Mouse (Mus musculus): ENCODE results near the gene Qk. TPM values are rescaled to one million over a fixed set of nuclear protein-coding genes. Genes with fewer than 3 reads are reported as not detected.

The Qk gene
- polyA plus RNA-seq, 1 experiment from 2014 or later, result 69.3 TPM

GRCm38 (mm10) chr17:10336558-10336957, 16.9 kb upstream of the Qk start:
- Histone ChIP-seq H3K36me3 (replicated peaks) (no peaks in the 10 kb centered on the region), H3K9ac (no peak overlapping the region), H3K4me2 (peak overlapping the region; percentile 55; the same call in 1 of the 2 replicates), H3K27me3 (no peaks in the 10 kb centered on the region), H3K9me3 (no peaks in the 10 kb centered on the region), H3K27ac (peak overlapping the region; percentile 98), H3K4me1 (peaks cover 47% of the 10 kb centered on the region), H3K4me3 (replicated peaks) (no peak overlapping the region)
- no peak for ATAC-seq (ENCODE audit: low FRiP score)
- 70% methylated on average over 12 of the region's 12 CpGs for WGBS

DNA sequence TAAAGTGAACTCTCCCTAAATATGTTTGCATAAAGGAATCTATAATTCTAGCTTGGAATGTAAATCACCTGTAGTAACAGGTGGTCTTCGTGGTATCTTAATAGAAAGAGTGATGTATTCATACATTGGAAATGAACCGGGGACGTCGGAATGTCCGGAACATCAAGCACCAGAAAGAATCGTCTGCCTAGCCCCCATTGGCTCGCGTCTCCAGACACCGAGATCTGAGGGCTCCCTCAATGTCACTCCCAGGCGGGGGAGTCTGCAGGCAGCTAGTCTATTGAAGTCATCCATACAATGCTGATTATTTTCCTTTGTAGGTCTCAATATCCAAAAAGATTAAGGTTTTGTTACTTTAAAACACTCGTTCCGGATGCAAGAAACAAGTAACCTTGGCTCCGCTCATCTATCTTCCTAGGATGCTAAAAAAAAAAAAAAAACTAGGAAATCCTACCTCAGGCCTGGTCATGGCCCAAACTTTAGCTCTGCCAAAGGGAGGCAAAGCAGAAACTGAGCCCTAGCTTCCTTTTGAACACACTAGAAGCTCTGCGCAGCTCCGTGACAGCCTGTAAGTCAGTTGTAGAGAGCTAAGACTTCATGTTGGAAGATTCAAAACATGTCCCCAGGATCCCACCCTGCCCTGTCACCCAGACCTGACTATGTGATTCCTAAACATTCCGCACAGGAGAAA, 16.3 kb upstream of the Qk start:
- peaks cover 47% of the 10 kb centered on the region for H3K4me1 ChIP-seq
- no peaks in the 10 kb centered on the region for H3K27me3 ChIP-seq
- WGBS, result 8% methylated on average over 16 of the region's 16 CpGs

GRCm38 (mm10) chr17:10334957-10335690, 15.5 kb upstream of the Qk start:
- Histone ChIP-seq H3K4me1 (peaks cover 51% of the 10 kb centered on the region), H3K4me3 (replicated peaks) (peak overlapping the region; percentile 40), H3K27ac (peak overlapping the region; percentile 98), H3K9me3 (no peaks in the 10 kb centered on the region), H3K27me3 (no peaks in the 10 kb centered on the region), H3K4me2 (peak overlapping the region; percentile 55), H3K36me3 (replicated peaks) (no peaks in the 10 kb centered on the region), H3K9ac (peak overlapping the region; percentile 59)
- under 1% methylated on average over 31 of the region's 31 CpGs for WGBS
- ATAC-seq (ENCODE audit: low FRiP score), result peak; percentile 93

More for the DNA sequence above, 16.3 kb upstream of the Qk start:
- peak overlapping the region; percentile 55 for H3K4me2 ChIP-seq
- peak overlapping the region; percentile 59 for H3K9ac ChIP-seq
- ATAC-seq (ENCODE audit: low FRiP score), result peak; percentile 65
- H3K36me3 ChIP-seq (replicated peaks), result no peaks in the 10 kb centered on the region
- H3K4me3 ChIP-seq (replicated peaks), result peak overlapping the region; percentile 40
- no peaks in the 10 kb centered on the region for H3K9me3 ChIP-seq
- H3K27ac ChIP-seq, result peak overlapping the region; percentile 98

DNA sequence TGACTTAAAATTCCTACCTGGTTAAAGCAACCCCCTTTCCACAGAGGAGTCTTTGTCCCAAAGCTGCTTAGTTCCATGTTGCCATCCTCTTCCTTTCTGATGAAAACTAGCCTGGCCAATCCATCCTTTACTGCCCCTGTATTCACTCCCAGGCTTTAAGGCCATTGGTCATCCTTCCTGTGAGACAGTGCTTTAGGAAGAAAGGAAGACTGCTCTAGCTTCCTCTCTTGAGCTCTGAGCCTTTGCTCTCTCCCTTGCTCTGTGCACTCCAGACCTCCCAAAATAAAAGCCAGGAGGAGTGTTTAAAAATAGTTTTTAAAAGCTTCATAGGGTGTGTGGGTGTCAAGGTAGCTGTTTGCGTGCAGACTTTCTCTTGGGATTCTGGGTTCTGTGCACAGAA, 14.8 kb upstream of the Qk start:
- H3K9me3 ChIP-seq, result no peaks in the 10 kb centered on the region
- H3K4me3 ChIP-seq (replicated peaks), result peak overlapping the region; percentile 40
- H3K27me3 ChIP-seq, result no peaks in the 10 kb centered on the region
- H3K9ac ChIP-seq, result peak overlapping the region; percentile 59
- no peaks in the 10 kb centered on the region for H3K36me3 ChIP-seq (replicated peaks)
- 13% methylated on average over 1 of the region's 1 CpGs for WGBS
- ATAC-seq (ENCODE audit: low FRiP score), result peak; percentile 23; the same call in 1 of the 2 replicates
- peak overlapping the region; percentile 55 for H3K4me2 ChIP-seq
- peak overlapping the region; percentile 98 for H3K27ac ChIP-seq
- H3K4me1 ChIP-seq, result peaks cover 56% of the 10 kb centered on the region

DNA sequence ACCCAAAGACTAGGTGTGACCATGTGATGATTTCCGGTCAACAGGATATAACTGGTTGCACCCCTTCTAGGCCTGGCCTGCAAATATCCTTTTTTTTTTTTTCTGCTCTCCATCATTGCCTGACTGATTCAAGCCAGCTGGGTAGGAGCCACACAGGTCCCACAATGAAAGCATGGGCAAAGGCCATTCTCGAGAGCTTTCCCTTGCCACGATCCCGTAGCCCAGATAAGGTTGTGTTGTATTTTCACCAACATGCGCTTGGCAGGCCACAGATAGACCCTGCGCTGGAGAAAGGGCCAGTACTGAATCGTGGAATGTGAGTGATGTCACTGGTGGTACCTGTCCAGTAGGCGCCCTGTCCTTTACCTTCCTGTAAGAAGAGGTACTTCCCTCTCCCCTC, 13.7 kb upstream of the Qk start:
- Histone ChIP-seq H3K9ac (no peak overlapping the region), H3K9me3 (no peaks in the 10 kb centered on the region), H3K27me3 (no peaks in the 10 kb centered on the region), H3K4me1 (peaks cover 58% of the 10 kb centered on the region), H3K4me2 (no peak overlapping the region), H3K27ac (peak overlapping the region; percentile 98), H3K36me3 (replicated peaks) (no peaks in the 10 kb centered on the region), H3K4me3 (replicated peaks) (no peak overlapping the region)
- 92% methylated on average over 8 of the region's 8 CpGs for WGBS
- no peak for ATAC-seq (ENCODE audit: low FRiP score)

- Histone ChIP-seq H3K4me1 (peaks cover 52% of the 10 kb centered on the region), H3K9me3 (no peaks in the 10 kb centered on the region), H3K27me3 (no peaks in the 10 kb centered on the region), H3K9ac (no peak overlapping the region), H3K4me3 (replicated peaks) (no peak overlapping the region), H3K36me3 (replicated peaks) (no peaks in the 10 kb centered on the region), H3K4me2 (no peak overlapping the region), H3K27ac (no peak overlapping the region)
- no peak for ATAC-seq (ENCODE audit: low FRiP score)
- 67% methylated on average over 3 of the region's 3 CpGs for WGBS
These were observed 12.5 kb upstream of the Qk start for GRCm38 (mm10) chr17:10332127-10332526.

- peaks cover 8% of the 10 kb centered on the region; the same call in 1 of the 2 replicates for H3K36me3 ChIP-seq (replicated peaks)
- ATAC-seq (ENCODE audit: low FRiP score), result no peak
- H3K9ac ChIP-seq, result no peak overlapping the region
- H3K27me3 ChIP-seq, result no peaks in the 10 kb centered on the region
- H3K27ac ChIP-seq, result 0 out of 2 replicates have a peak overlapping the region, but pooled peaks have one; percentile 13
- 67% methylated on average over 5 of the region's 5 CpGs for WGBS
- no peak overlapping the region for H3K4me3 ChIP-seq (replicated peaks)
- H3K4me2 ChIP-seq, result no peak overlapping the region
- H3K9me3 ChIP-seq, result 0 out of 2 replicates have a peak, but pooled peaks cover 3% of the 10 kb centered on the region
- H3K4me1 ChIP-seq, result peaks cover 31% of the 10 kb centered on the region
These were observed 9.8 kb upstream of the Qk start for GRCm38 (mm10) chr17:10329461-10329860.

DNA sequence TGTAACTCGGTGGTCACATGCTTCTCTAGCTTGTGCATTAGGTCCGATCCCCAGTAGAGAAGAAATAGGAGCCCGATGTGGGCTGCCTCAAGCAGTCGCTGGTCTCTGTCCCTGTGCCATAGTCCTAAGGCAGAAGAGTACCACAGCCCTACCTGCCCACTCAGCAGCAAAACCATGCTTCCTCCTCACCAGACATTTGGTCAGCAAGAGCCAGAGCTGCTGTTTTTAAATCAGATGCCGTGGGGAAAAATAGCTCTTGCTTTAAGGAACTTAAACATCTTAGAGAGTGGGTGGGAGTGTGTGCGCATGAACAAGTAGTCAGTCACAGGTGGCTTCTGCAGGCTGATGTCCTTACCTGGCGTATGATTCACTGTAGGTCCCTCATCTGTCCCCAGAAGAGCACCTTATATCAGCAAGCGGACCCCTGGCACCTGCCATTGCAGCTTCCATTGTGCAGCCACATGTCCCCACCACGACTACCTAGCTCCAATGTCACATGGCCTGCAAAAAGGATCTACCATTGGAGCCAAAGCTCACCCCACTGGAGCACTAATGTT, 9.0 kb upstream of the Qk start:
- 92% methylated on average over 9 of the region's 9 CpGs for WGBS
- H3K4me3 ChIP-seq (replicated peaks), result no peak overlapping the region
- no peak overlapping the region for H3K9ac ChIP-seq
- no peak overlapping the region for H3K4me2 ChIP-seq
- H3K27me3 ChIP-seq, result no peaks in the 10 kb centered on the region
- H3K4me1 ChIP-seq, result peaks cover 23% of the 10 kb centered on the region
- no peak overlapping the region for H3K27ac ChIP-seq
- 0 out of 2 replicates have a peak, but pooled peaks cover 3% of the 10 kb centered on the region for H3K9me3 ChIP-seq
- peaks cover 8% of the 10 kb centered on the region; the same call in 1 of the 2 replicates for H3K36me3 ChIP-seq (replicated peaks)
- ATAC-seq (ENCODE audit: low FRiP score), result no peak

GRCm38 (mm10) chr17:10327584-10328210, 8.0 kb upstream of the Qk start:
- H3K9me3 ChIP-seq, result 0 out of 2 replicates have a peak, but pooled peaks cover 3% of the 10 kb centered on the region
- ATAC-seq (ENCODE audit: low FRiP score), result no peak
- H3K9ac ChIP-seq, result no peak overlapping the region
- peaks cover 14% of the 10 kb centered on the region for H3K4me1 ChIP-seq
- H3K4me3 ChIP-seq (replicated peaks), result no peak overlapping the region
- H3K27me3 ChIP-seq, result no peaks in the 10 kb centered on the region
- 82% methylated on average over 5 of the region's 5 CpGs for WGBS
- H3K4me2 ChIP-seq, result no peak overlapping the region
- H3K36me3 ChIP-seq (replicated peaks), result peaks cover 8% of the 10 kb centered on the region; the same call in 1 of the 2 replicates
- 0 out of 2 replicates have a peak overlapping the region, but pooled peaks have one; percentile 15 for H3K27ac ChIP-seq

GRCm38 (mm10) chr17:10326596-10327045, 7.0 kb upstream of the Qk start:
- H3K4me3 ChIP-seq (replicated peaks), result no peak overlapping the region
- WGBS, result 79% methylated on average over 3 of the region's 3 CpGs
- no peak overlapping the region for H3K27ac ChIP-seq
- H3K4me2 ChIP-seq, result no peak overlapping the region
- no peaks in the 10 kb centered on the region for H3K27me3 ChIP-seq
- ATAC-seq (ENCODE audit: low FRiP score), result no peak
- 0 out of 2 replicates have a peak, but pooled peaks cover 3% of the 10 kb centered on the region for H3K9me3 ChIP-seq
- H3K9ac ChIP-seq, result no peak overlapping the region
- H3K36me3 ChIP-seq (replicated peaks), result peaks cover 8% of the 10 kb centered on the region; the same call in 1 of the 2 replicates
- peaks cover 18% of the 10 kb centered on the region for H3K4me1 ChIP-seq

GRCm38 (mm10) chr17:10325921-10326320, 6.3 kb upstream of the Qk start:
- Histone ChIP-seq H3K36me3 (replicated peaks) (peaks cover 8% of the 10 kb centered on the region; the same call in 1 of the 2 replicates), H3K4me3 (replicated peaks) (no peak overlapping the region), H3K27ac (no peak overlapping the region), H3K9me3 (0 out of 2 replicates have a peak, but pooled peaks cover 3% of the 10 kb centered on the region), H3K4me1 (peaks cover 24% of the 10 kb centered on the region), H3K27me3 (no peaks in the 10 kb centered on the region), H3K4me2 (no peak overlapping the region), H3K9ac (no peak overlapping the region)
- WGBS, result 90% methylated on average over 4 of the region's 4 CpGs
- ATAC-seq (ENCODE audit: low FRiP score), result no peak

All from forebrain, embryonic 12.5 days (tissue).